Mouse (Mus musculus): ENCODE measurements around the gene Msx3. TPM values are rescaled to one million over a fixed set of nuclear protein-coding genes. Genes with fewer than 3 reads are reported as not detected.

Msx3 gene
- total RNA-seq, 2 experiments from 2014 or later, result not detected

DNA sequence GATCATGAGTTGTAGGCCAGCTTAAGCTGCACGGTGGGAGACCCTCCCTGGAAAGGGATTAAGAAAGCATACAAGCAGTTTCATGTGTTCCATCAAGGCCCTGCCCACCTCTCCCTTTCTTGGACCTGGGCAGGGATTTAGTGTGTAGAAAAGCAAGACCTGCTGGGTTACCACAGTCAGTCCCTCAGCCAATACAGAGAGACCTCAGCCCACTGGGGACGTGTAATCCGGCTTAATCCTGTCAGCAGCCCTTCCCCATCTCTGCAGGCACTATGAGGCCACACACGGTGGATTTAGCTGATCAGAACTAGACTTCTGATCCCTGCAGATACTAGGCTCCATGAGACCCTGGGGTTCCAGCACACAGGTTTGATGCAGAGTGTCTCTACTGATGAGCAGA lies 10.7 kb upstream of the Msx3 start:
- no peak for ATAC-seq (replicated peaks; ENCODE audit: low FRiP score, poor library complexity, severe bottlenecking)

DNA sequence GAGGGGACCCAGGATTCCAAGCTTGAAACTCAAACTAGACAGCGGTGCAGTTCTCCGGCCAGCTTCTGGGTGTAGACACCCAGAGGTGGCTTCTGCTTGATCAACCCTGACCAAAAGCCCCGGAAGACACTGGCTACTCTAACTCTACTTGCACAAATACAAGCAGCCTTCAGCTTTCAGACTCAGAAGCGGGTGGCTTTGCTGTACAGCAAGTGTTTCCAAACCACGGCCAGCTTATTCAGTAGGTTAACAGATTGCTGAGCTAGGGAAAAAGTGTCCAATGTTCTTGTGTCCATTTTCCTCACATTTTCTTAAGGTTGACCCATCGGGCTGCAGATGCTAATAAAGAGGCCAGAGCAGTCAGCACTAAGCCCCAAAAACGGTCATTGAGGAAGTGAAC lies 9.6 kb upstream of the Msx3 start:
- no peak for ATAC-seq (replicated peaks; ENCODE audit: low FRiP score, poor library complexity, severe bottlenecking)

- no peak for ATAC-seq (replicated peaks; ENCODE audit: low FRiP score, poor library complexity, severe bottlenecking)
Measured at GRCm38 (mm10) chr7:140057413-140058407, 8.8 kb upstream of the Msx3 start.

GRCm38 (mm10) chr7:140054124-140054523 lies 5.2 kb upstream of the Msx3 start:
- no peak for ATAC-seq (replicated peaks; ENCODE audit: low FRiP score, poor library complexity, severe bottlenecking)

DNA sequence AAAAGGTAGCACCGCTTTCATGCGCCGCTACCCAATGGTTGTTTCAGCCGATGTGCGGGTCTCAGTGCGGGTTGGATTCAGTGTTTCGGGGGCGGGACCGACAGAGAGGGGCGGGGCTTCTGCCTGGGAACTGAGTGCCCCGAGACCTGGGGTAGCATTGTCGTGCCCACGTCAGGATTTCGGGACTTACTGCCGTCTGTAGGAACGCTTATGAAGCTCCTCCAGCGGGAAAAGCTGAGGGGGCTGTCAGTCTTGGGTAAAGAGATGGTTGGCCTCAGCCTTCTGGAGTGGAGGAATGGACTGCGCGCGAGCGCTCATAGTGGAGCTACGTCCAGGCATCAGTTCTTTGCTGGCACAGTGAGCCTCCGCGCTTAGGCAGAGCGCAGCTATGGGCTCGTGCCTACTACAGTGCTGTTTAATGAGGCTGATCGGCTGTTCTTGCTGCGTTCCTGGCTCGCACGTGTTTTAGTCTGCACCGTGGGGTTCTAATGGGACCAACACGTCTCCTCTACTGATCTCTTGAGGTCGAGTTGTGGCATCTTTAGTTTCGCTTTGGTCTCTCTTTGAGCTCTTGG lies 313 bp upstream of the Msx3 start:
- ATAC-seq (replicated peaks; ENCODE audit: low FRiP score, poor library complexity, severe bottlenecking), result no peak

DNA sequence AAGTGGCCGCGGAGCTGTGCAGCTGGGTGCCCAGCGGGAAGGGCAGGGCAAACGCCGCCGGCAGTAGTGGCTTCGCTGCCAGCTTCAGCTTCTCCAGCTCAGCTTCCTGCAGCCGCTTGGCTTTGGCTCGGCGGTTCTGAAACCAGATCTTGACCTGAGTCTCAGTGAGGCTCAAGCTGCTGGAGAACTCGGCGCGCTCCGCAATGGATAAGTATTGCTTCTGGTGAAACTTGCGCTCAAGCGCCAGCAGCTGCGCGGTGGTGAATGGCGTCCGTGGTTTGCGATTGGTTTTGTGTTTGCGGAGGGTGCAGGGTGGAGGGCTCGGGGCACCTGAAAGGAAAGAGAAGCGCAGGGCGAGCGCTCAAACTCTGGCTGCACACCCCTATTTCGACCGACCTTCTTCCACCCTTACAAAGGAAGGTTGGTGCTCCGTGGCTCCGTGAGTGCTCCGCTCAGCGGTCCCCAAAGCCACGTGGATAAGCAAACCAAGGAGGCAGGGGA lies 1.0 kb downstream of the Msx3 start:
- ATAC-seq (replicated peaks; ENCODE audit: low FRiP score, poor library complexity, severe bottlenecking), result no peak

DNA sequence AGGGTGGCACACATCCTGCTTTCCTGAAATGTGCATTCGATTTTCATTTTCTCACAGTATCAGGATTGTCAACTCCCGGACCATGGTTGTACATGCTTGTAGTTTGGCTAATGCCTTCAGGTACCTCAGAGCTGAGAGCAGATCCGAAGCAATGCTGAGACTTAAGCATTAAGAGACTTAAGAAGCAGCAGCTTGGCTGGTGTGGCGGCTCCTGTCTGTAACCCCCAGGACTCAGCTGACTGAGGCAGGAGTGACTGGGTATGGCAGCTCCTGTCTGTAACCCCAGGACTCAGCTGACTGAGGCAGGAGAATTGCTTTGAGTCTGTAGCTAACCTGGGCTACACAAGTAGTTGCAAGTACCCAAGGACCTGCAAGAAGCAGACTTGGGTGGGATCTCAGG lies 3.3 kb downstream of the Msx3 start:
- no peak for ATAC-seq (replicated peaks; ENCODE audit: low FRiP score, poor library complexity, severe bottlenecking)

DNA sequence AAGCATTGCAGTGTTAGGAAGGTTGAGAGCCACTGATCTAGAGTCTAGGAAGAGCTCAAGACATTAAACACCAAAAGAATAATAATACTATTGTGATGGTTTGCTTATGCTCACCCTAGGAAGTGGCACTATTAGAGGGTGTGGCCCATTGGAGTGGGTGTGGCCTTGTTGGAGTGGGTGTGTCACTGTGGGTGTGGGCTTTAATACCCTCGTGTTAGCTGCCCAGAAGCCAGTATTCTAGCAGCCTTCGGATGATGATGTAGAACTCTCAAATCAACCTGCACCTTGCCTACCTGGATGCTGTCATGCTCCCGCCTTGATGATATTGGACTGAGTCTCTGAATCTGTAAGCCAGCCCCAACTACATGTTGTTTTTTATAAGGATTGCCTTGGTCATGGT lies 6.2 kb downstream of the Msx3 start:
- ATAC-seq (replicated peaks; ENCODE audit: low FRiP score, poor library complexity, severe bottlenecking), result no peak

- 0 out of 2 replicates have a peak, but pooled peaks have one; percentile 8 for ATAC-seq (replicated peaks; ENCODE audit: low FRiP score, poor library complexity, severe bottlenecking)
Measured at GRCm38 (mm10) chr7:140037171-140037555, 11.7 kb downstream of the Msx3 start.

GRCm38 (mm10) chr7:140036281-140037170 lies 12.4 kb downstream of the Msx3 start, which contains the start of the genes Zfp511 and Tubgcp2:
TSS of gene Zfp511 (plus strand) at chr7:140036391.
TSS of gene Tubgcp2 (minus strand) at chr7:140036669.
- peak; percentile 93 for ATAC-seq (replicated peaks; ENCODE audit: low FRiP score, poor library complexity, severe bottlenecking)

DNA sequence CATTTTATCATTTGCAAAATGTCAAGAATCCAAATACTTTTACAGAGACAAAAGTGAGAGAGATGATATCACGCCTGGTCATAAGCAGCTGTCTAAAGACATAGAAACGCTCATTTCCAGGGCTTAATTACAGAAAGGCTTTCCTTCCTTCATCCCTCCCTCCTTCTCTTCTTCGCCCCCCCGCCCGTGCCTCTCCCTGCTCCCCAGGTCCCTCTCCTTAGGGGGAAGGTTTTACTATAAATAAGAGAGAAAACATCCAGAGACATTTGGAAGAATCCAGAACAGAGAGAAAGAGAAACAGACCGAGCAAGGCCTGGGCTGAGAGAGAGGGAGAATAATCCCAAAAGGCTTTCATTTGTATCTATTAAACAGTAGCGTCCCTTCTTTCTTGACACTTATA lies 13.4 kb downstream of the Msx3 start:
- ATAC-seq (replicated peaks; ENCODE audit: low FRiP score, poor library complexity, severe bottlenecking), result no peak

GRCm38 (mm10) chr7:140033386-140033785 lies 15.5 kb downstream of the Msx3 start:
- ATAC-seq (replicated peaks; ENCODE audit: low FRiP score, poor library complexity, severe bottlenecking), result no peak

DNA sequence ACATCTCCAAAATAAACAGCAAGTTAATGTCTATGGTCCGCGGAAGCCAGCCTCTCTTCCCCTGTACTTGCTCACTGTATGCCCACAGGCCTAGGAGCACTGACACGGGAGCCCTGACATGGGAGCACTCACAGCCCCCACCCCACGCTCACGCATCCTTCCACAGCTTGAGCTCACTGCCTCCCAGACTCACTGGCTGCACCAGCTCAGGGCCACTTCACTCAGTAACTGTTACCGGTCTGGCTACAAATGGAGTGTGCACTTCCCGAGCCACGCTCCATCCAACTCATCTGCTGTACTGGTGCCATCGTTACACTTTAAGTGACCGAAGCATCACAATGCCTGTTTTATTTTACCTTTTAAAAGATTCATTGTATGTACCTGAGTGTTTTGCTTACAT lies 16.5 kb downstream of the Msx3 start:
- ATAC-seq (replicated peaks; ENCODE audit: low FRiP score, poor library complexity, severe bottlenecking), result no peak

- no peak for ATAC-seq (replicated peaks; ENCODE audit: low FRiP score, poor library complexity, severe bottlenecking)
Measured at GRCm38 (mm10) chr7:140031771-140032170, 17.1 kb downstream of the Msx3 start.

DNA sequence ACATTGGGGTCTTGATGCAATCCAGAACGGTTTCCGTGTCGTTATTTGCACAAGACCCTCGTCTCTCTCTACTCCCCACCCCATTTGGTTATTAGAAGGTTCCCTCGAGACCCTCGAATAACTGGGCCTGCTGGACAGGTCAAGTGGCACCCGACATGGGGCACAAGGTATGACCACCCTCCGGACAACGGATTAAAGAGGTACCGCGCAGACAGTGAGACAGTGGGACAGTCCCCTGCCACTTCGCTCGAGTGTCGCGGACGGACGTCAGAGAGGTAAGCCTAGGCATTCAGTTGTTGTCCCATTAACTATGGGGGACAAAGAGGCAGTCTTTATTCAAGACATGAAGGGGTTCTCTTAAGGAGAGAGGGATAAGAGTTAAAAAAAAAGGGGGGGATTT lies 37.6 kb downstream of the Msx3 start:
- ATAC-seq (replicated peaks; ENCODE audit: low FRiP score, poor library complexity, severe bottlenecking), result no peak

GRCm38 (mm10) chr7:140007781-140008180 lies 41.1 kb downstream of the Msx3 start:
- no peak for ATAC-seq (replicated peaks; ENCODE audit: low FRiP score, poor library complexity, severe bottlenecking)

DNA sequence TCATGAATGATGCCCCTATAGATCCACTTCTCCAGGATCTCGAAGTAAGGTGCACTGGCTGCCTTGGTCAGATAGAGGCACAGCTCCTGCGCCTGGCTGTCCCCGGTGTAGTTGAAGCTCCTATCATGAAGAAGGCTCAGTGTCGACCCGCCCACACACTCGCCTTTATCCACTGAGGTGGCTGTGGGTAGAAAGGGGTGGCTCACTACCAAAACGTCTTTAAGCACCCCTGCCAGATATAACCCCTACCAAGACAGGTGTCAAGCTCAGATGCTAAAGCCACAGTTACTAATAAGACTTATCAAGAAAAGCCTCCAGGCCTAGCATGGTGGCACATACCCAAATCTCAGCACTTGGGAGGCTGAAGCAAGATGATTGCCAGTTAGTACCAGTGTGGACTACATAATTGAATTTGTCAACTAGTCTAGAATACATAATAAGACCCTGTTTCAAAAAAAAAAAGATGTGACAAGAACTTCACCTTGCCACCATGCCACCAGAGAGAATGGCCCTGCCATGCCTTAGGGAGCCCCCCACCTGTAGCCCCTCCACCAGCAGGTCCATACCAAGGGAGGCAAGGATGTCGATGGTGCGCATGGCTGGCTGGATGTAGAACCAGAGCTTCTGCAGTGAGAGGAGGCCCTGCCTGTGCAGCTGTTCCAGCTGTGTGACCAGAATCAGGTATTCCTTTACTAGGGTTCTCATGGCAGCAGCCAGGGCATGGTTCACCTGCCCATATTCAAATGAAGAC lies 41.9 kb downstream of the Msx3 start:
- no peak; the same call in 1 of the 2 replicates for ATAC-seq (replicated peaks; ENCODE audit: low FRiP score, poor library complexity, severe bottlenecking)

- ATAC-seq (replicated peaks; ENCODE audit: low FRiP score, poor library complexity, severe bottlenecking), result no peak
Measured at GRCm38 (mm10) chr7:140004666-140005065, 44.2 kb downstream of the Msx3 start.

GRCm38 (mm10) chr7:140001086-140001740 lies 47.7 kb downstream of the Msx3 start:
- no peak for ATAC-seq (replicated peaks; ENCODE audit: low FRiP score, poor library complexity, severe bottlenecking)

Measured in erythroblast, adult 5-6 weeks (primary cell).